Mouse (Mus musculus): ENCODE measurements around the gene Lpcat4. TPM values are rescaled to one million over a fixed set of nuclear protein-coding genes. Genes with fewer than 3 reads are reported as not detected.

Lpcat4 gene
- 3.2 and 3.9 TPM in 2 replicates for polyA plus RNA-seq (2012; rRNA removed)

GRCm38 (mm10) chr2:112239212-112239934, at the start of gene Lpcat4:
TSS of gene Lpcat4 (plus strand) at chr2:112239468.

GRCm38 (mm10) chr2:112259241-112259962, 20.1 kb downstream of the Lpcat4 start, which contains the start of gene Nutm1:
TSS of gene Nutm1 (minus strand) at chr2:112259291.

GRCm38 (mm10) chr2:112261748-112262653, 22.7 kb downstream of the Lpcat4 start, which contains the start of gene Nop10:
TSS of gene Nop10 (plus strand) at chr2:112261926.

GRCm38 (mm10) chr2:112265448-112266241, 26.4 kb downstream of the Lpcat4 start, which contains the start of gene Slc12a6:
TSS of gene Slc12a6 (plus strand) at chr2:112265825.

GRCm38 (mm10) chr2:112266242-112266592, 26.9 kb downstream of the Lpcat4 start, which contains the start of gene Gm21985:
TSS of gene Gm21985 (plus strand) at chr2:112266314.

Other genes starting within 250 kb of the Lpcat4 start
- gene Olfr1309, start 249.2 kb upstream of the Lpcat4 start, polyA plus RNA-seq (2012; rRNA removed) = not detected in 2 replicates
- gene Olfr1310, start 226.8 kb upstream of the Lpcat4 start, polyA plus RNA-seq (2012; rRNA removed) = not detected in 2 replicates
- not detected in 2 replicates for gene Olfr1311, start 215.1 kb upstream of the Lpcat4 start, polyA plus RNA-seq (2012; rRNA removed)
- not detected in 2 replicates for gene Olfr1312, start 189.2 kb upstream of the Lpcat4 start, polyA plus RNA-seq (2012; rRNA removed)
- not detected in 2 replicates for gene Olfr1313, start 161.6 kb upstream of the Lpcat4 start, polyA plus RNA-seq (2012; rRNA removed)
- gene Olfr1314, start 142.7 kb upstream of the Lpcat4 start, polyA plus RNA-seq (2012; rRNA removed) = not detected in 2 replicates
- gene Olfr1315-ps1, start 124.0 kb upstream of the Lpcat4 start, polyA plus RNA-seq (2012; rRNA removed) = not detected in 2 replicates
- not detected in 2 replicates for gene Olfr1316, start 104.5 kb upstream of the Lpcat4 start, polyA plus RNA-seq (2012; rRNA removed)
- not detected in 2 replicates for gene Olfr1317, start 99.1 kb upstream of the Lpcat4 start, polyA plus RNA-seq (2012; rRNA removed)
- not detected in 2 replicates for gene Olfr1318, start 85.3 kb upstream of the Lpcat4 start, polyA plus RNA-seq (2012; rRNA removed)
- not detected in 2 replicates for gene Nutm1, start 19.8 kb downstream of the Lpcat4 start, polyA plus RNA-seq (2012; rRNA removed)
- gene Nop10, start 22.5 kb downstream of the Lpcat4 start, polyA plus RNA-seq (2012; rRNA removed) = 87.3 and 103 TPM in 2 replicates
- gene Slc12a6, start 26.4 kb downstream of the Lpcat4 start, polyA plus RNA-seq (2012; rRNA removed) = 11.2 and 12.0 TPM in 2 replicates
- gene Gm21985, start 26.8 kb downstream of the Lpcat4 start, polyA plus RNA-seq (2012; rRNA removed) = 0.02 TPM in 1 of 2 replicates, not detected in the other
- 42.2 and 43.2 TPM in 2 replicates for gene Emc4, start 128.6 kb downstream of the Lpcat4 start, polyA plus RNA-seq (2012; rRNA removed)
- gene Katnbl1, start 139.7 kb downstream of the Lpcat4 start, polyA plus RNA-seq (2012; rRNA removed) = 4.6 and 5.0 TPM in 2 replicates
- 7.9 TPM in 2 replicates for gene Emc7, start 215.5 kb downstream of the Lpcat4 start, polyA plus RNA-seq (2012; rRNA removed)
- gene Chrm5, start 241.3 kb downstream of the Lpcat4 start, polyA plus RNA-seq (2012; rRNA removed) = not detected in 2 replicates